Mouse (Mus musculus): ENCODE data around the gene Erc2.

Erc2 gene

GRCm38 (mm10) chr14:28155706-28156105, 533.5 kb downstream of the Erc2 start:
- in situ Hi-C loops (cut with MboI; ENCODE audit: low sequenced_read_pairs), result no loop called here

GRCm38 (mm10) chr14:28160852-28161251, 538.6 kb downstream of the Erc2 start:
- in situ Hi-C loops (cut with MboI; ENCODE audit: low sequenced_read_pairs), result no loop called here

GRCm38 (mm10) chr14:28164642-28165408, 542.6 kb downstream of the Erc2 start:
- in situ Hi-C loops (cut with MboI; ENCODE audit: low sequenced_read_pairs), result no loop called here

- in situ Hi-C loops (cut with MboI; ENCODE audit: low sequenced_read_pairs), result no loop called here
These were observed 543.5 kb downstream of the Erc2 start for GRCm38 (mm10) chr14:28165621-28166211.

GRCm38 (mm10) chr14:28170711-28171110, 548.5 kb downstream of the Erc2 start:
- in situ Hi-C loops (cut with MboI; ENCODE audit: low sequenced_read_pairs), result no loop called here

- in situ Hi-C loops (cut with MboI; ENCODE audit: low sequenced_read_pairs), result no loop called here
These were observed 549.1 kb downstream of the Erc2 start for GRCm38 (mm10) chr14:28171364-28171763.

GRCm38 (mm10) chr14:28173736-28174135, 551.5 kb downstream of the Erc2 start:
- in situ Hi-C loops (cut with MboI; ENCODE audit: low sequenced_read_pairs), result no loop called here

GRCm38 (mm10) chr14:28181070-28181825, 559.0 kb downstream of the Erc2 start:
- in situ Hi-C loops (cut with MboI; ENCODE audit: low sequenced_read_pairs), result no loop called here

- in situ Hi-C loops (cut with MboI; ENCODE audit: low sequenced_read_pairs), result no loop called here
These were observed 570.6 kb downstream of the Erc2 start for GRCm38 (mm10) chr14:28192711-28193364.

GRCm38 (mm10) chr14:28203874-28204273, 581.6 kb downstream of the Erc2 start:
- in situ Hi-C loops (cut with MboI; ENCODE audit: low sequenced_read_pairs), result no loop called here

- in situ Hi-C loops (cut with MboI; ENCODE audit: low sequenced_read_pairs), result no loop called here
These were observed 584.1 kb downstream of the Erc2 start for GRCm38 (mm10) chr14:28206303-28206702.

- in situ Hi-C loops (cut with MboI; ENCODE audit: low sequenced_read_pairs), result no loop called here
These were observed 603.3 kb downstream of the Erc2 start for GRCm38 (mm10) chr14:28225550-28225949.

- in situ Hi-C loops (cut with MboI; ENCODE audit: low sequenced_read_pairs), result no loop called here
These were observed 608.3 kb downstream of the Erc2 start for GRCm38 (mm10) chr14:28230563-28230962.

GRCm38 (mm10) chr14:28231241-28231640, 609.0 kb downstream of the Erc2 start:
- in situ Hi-C loops (cut with MboI; ENCODE audit: low sequenced_read_pairs), result no loop called here

- in situ Hi-C loops (cut with MboI; ENCODE audit: low sequenced_read_pairs), result no loop called here
These were observed 616.3 kb downstream of the Erc2 start for GRCm38 (mm10) chr14:28238336-28239048.

- in situ Hi-C loops (cut with MboI; ENCODE audit: low sequenced_read_pairs), result no loop called here
These were observed 617.9 kb downstream of the Erc2 start for GRCm38 (mm10) chr14:28240111-28240510.

- in situ Hi-C loops (cut with MboI; ENCODE audit: low sequenced_read_pairs), result no loop called here
These were observed 620.5 kb downstream of the Erc2 start for GRCm38 (mm10) chr14:28242743-28243142.

- in situ Hi-C loops (cut with MboI; ENCODE audit: low sequenced_read_pairs), result no loop called here
These were observed 621.2 kb downstream of the Erc2 start for GRCm38 (mm10) chr14:28243474-28243873.

GRCm38 (mm10) chr14:28262706-28263105, 640.5 kb downstream of the Erc2 start:
- in situ Hi-C loops (cut with MboI; ENCODE audit: low sequenced_read_pairs), result no loop called here

- in situ Hi-C loops (cut with MboI; ENCODE audit: low sequenced_read_pairs), result no loop called here
These were observed 645.1 kb downstream of the Erc2 start for GRCm38 (mm10) chr14:28267367-28267766.

- in situ Hi-C loops (cut with MboI; ENCODE audit: low sequenced_read_pairs), result no loop called here
These were observed 649.6 kb downstream of the Erc2 start for GRCm38 (mm10) chr14:28271846-28272245.

Data from CH12F3 (cell line).